Mouse (Mus musculus) erythroblast, embryonic 14.5 days (primary cell): ENCODE measurements around the gene Rufy1.

Experiments
- GATA1 ChIP-seq: IDR thresholded peaks from 2 replicates; pipeline ENCODE4 v1.6.1; 2012; ENCODE audit warnings: low read length, inconsistent platforms, mixed read lengths
- TAL1 ChIP-seq: IDR thresholded peaks from 3 replicates; pipeline ENCODE4 v1.6.1; 2012; ENCODE audit warnings: low read length, inconsistent platforms, mixed read lengths

GRCm38 (mm10) chr11:50387697-50388096, 43.2 kb downstream of the Rufy1 start:
- TF ChIP-seq GATA1, result no peak
- TF ChIP-seq TAL1, result no peak
